Mouse (Mus musculus): ENCODE measurements at regions not wholly inside any gene's neighbourhood (a gene's known extent, or its start where the extent isn't known, plus 50 kb on each side); places are given as distances from the start of the nearest gene placed in this dataset.

DNA sequence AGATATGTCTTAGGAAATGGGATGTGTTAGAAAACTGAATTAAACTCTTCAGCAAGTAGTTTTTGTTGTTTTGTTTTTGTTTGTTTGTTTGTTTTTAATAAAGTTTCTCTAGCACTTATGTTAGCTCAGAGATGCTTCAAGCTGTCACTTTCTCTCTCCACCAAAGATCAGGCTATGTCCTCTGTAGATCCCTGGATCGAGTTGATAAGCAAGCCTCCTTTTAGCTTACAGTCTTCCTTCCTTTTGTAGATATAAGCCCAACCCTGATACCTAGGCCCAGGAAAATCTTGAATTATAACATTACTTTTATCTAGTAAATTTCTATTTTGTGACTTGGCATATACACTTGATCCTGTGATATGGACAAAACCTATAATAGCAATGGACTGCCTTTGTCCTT, 232.0 kb downstream of the Pik3r1 start:
- TF ChIP-seq CTCF (IDR thresholded peaks at IDR 0.05; ENCODE audit: extremely low read depth, insufficient read depth, insufficient read length, insufficient replicate concordance) (no peak), POLR2A (IDR thresholded peaks at IDR 0.05; ENCODE audit: low read depth, low read length) (no peak)

Measured in spleen, adult 2 months (tissue).